Mouse (Mus musculus): ENCODE results near the gene Lpcat4.

- no peak for TF ChIP-seq POLR2A (IDR thresholded peaks at IDR 0.05; ENCODE audit: low read depth, low read length)
- no peak for TF ChIP-seq GABPA (IDR thresholded peaks at IDR 0.05; ENCODE audit: insufficient replicate concordance, low read depth, low read length)
- TF ChIP-seq MAX (IDR thresholded peaks at IDR 0.05; ENCODE audit: low read length): no peak
- no peak for TF ChIP-seq CTCF (conservative IDR thresholded peaks at IDR 0.05 in 1 of 2, IDR thresholded peaks at IDR 0.05 in 1 of 2; ENCODE audit: low read depth in 2 of 2, low read length in 2 of 2)
- TF ChIP-seq UBTF (IDR thresholded peaks at IDR 0.05; ENCODE audit: low read depth, low read length): no peak
- TF ChIP-seq CHD2 (IDR thresholded peaks at IDR 0.05; ENCODE audit: low read length): 0 out of 2 replicates have a peak, but pooled peaks have one; percentile 9
- no peak for TF ChIP-seq ZNF384 (IDR thresholded peaks at IDR 0.05; ENCODE audit: low read depth, low read length)
- no peak for TF ChIP-seq RCOR1 (conservative IDR thresholded peaks at IDR 0.05; ENCODE audit: low read depth, low read length)
- TF ChIP-seq USF1 (IDR thresholded peaks at IDR 0.05; ENCODE audit: low read depth, low read length): no peak
Observed at GRCm38 (mm10) chr2:112238006-112238405, 1.3 kb upstream of the Lpcat4 start.

Measured in CH12.LX (cell line).